Mouse (Mus musculus) E14TG2a.4 (cell line): ENCODE measurements at regions not wholly inside any gene's neighbourhood (a gene's known extent, or its start where the extent isn't known, plus 50 kb on each side); places are given as distances from the start of the nearest gene placed in this dataset.

Source experiments
- CTCF ChIP-seq: conservative IDR thresholded peaks from 2 replicates; pipeline ENCODE4 v1.5.1; 2014; ENCODE audit warnings: low read length
- NANOG ChIP-seq: IDR thresholded peaks from 2 replicates; pipeline ENCODE4 v1.6.1; 2014; ENCODE audit warnings: borderline replicate concordance, low read length, mixed read lengths

DNA sequence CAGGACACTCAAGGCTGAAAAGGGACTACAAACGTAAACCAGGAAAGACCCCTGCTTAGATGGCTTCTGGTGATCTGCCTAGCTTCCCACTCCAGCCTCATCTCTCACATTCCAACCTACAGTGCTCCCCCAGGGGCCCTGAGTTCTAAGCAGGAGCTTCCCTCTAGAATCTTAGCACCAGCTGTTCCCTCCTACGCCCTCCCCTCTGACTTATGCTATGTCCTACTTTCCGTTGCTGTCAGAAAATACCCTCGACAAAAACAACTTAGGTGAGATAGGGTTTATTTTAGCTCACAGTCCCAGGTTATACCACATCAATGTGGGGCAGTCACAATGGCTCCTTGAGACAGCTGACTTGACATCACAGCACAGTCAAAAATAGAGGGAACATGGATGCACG lies 71.2 kb downstream of the Spesp1 start:
- TF ChIP-seq CTCF (no peak), NANOG (no peak)
